Mouse (Mus musculus) left cerebral cortex, adult 9 months (tissue): Measurements from ENCODE around the gene Metrnl.

Experiments
- DNase-seq, 2 experiments: peaks; one replicate each; pipeline ENCODE4 v3.0.0; 2022; ENCODE audit warnings: low spot score in 2 of 2

Metrnl gene

GRCm38 (mm10) chr11:121685491-121686001 is 15.8 kb upstream of the Metrnl start:
- no peak for DNase-seq

GRCm38 (mm10) chr11:121686091-121686490 is 15.3 kb upstream of the Metrnl start:
- DNase-seq, result no peak

GRCm38 (mm10) chr11:121686674-121687073 is 14.7 kb upstream of the Metrnl start:
- DNase-seq, result no peak

GRCm38 (mm10) chr11:121688024-121688423 is 13.3 kb upstream of the Metrnl start:
- DNase-seq, result no peak

GRCm38 (mm10) chr11:121695304-121696064 is 5.9 kb upstream of the Metrnl start:
- no peak for DNase-seq

- no peak for DNase-seq
These were observed 4.1 kb upstream of the Metrnl start for GRCm38 (mm10) chr11:121697271-121697670.

GRCm38 (mm10) chr11:121698381-121698955 is 2.9 kb upstream of the Metrnl start:
- DNase-seq, result no peak

- DNase-seq, result peak; percentile 25 to 81
These were observed 959 bp downstream of the Metrnl start for GRCm38 (mm10) chr11:121702111-121702894.

- DNase-seq, result peak in 1 of 2 experiments; percentile 65
These were observed 1.7 kb downstream of the Metrnl start for GRCm38 (mm10) chr11:121702895-121703618.

- DNase-seq, result no peak
These were observed 2.4 kb downstream of the Metrnl start for GRCm38 (mm10) chr11:121703619-121704215.

- DNase-seq, result peak in 1 of 2 experiments; percentile 40
These were observed 5.2 kb downstream of the Metrnl start for GRCm38 (mm10) chr11:121706521-121707005.

GRCm38 (mm10) chr11:121709278-121709677 is 7.9 kb downstream of the Metrnl start:
- no peak for DNase-seq

GRCm38 (mm10) chr11:121710245-121710644 is 8.9 kb downstream of the Metrnl start:
- DNase-seq, result no peak

- no peak for DNase-seq
These were observed 11.6 kb downstream of the Metrnl start for GRCm38 (mm10) chr11:121712987-121713386.

GRCm38 (mm10) chr11:121713569-121713968 is 12.2 kb downstream of the Metrnl start:
- no peak for DNase-seq

- no peak for DNase-seq
These were observed 13.6 kb downstream of the Metrnl start for GRCm38 (mm10) chr11:121714745-121715485.

GRCm38 (mm10) chr11:121717724-121718123 is 16.4 kb downstream of the Metrnl start:
- DNase-seq, result no peak

GRCm38 (mm10) chr11:121720752-121721151 is 19.4 kb downstream of the Metrnl start:
- no peak for DNase-seq

- DNase-seq, result no peak
These were observed 21.1 kb downstream of the Metrnl start for GRCm38 (mm10) chr11:121722434-121722833.

GRCm38 (mm10) chr11:121726625-121727024 is 25.3 kb downstream of the Metrnl start:
- DNase-seq, result no peak
